Mouse (Mus musculus) thymus, adult 2 months (tissue): ENCODE results near the gene Ccdc88b.

Source experiments
- CTCF ChIP-seq: fragments of 200-500 bp; IDR thresholded peaks from 2 replicates; pipeline ENCODE4 v1.5.1; 2012; ENCODE audit warnings: mild to moderate bottlenecking, control low read depth, low read length, moderate library complexity, borderline replicate concordance; ENCODE audit not compliant: control insufficient read depth, poor library complexity, insufficient read depth; ENCODE audit errors: extremely low read depth
- POLR2A ChIP-seq: fragments of 200-500 bp; IDR thresholded peaks from 2 replicates; pipeline ENCODE4 v1.6.1; 2012; ENCODE audit warnings: mild to moderate bottlenecking, low read length, control low read depth, moderate library complexity; ENCODE audit not compliant: control insufficient read depth, poor library complexity, insufficient read depth; ENCODE audit errors: extremely low read depth

DNA sequence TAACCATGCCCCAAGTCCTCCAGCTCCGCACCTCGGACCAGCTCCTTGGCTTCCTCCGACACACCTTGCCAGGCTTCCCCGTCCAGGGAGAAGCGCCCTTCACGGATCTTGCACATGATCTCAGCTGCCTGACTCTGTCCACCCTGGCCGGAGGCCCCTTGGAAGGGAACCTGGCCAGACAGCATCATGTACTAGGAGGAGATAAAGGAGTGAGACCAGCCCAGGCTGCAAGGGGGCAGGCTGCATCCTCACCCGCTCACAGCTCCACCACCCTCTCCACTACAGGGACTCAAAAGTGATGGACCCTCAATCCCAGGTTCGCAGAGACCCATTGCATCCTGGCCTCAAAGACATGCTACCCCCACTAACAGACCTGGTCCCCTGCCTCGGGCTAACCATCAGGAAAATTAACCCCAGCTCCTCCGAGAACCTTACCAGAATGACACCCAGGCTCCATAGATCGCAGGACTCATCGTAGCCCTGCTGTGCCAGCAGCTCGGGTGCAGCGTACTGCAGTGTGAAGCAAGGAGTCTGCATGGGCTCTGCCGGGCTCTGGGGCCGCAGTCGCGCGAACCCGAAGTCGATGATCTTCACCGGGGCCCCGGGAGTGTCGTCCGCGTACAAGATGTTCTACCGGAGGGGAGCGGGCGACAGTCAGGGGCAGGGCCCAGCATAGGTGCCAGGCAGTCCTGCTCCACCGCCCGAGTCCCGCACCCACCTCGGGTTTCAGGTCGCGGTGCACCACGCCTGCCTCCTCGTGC is 27.3 kb downstream of the Ccdc88b start:
- TF ChIP-seq CTCF (no peak), POLR2A (no peak)
